Mouse (Mus musculus) forebrain, embryonic 10.5 days (tissue): ENCODE measurements around the gene Hoxb1. TPM values are rescaled to one million over a fixed set of nuclear protein-coding genes. Genes with fewer than 3 reads are reported as not detected.

ENCODE experiments used
- DNase-seq: peaks from one replicate; pipeline ENCODE4 v3.0.0-alpha.2; 2017; ENCODE audit warnings: low spot score; ENCODE audit errors: extremely low spot score
- H3K27ac ChIP-seq: fragments of 300-500 bp; sonication (generic); 2 replicates; pipeline ENCODE4 v1.5.1; 2016; ENCODE audit warnings: mild to moderate bottlenecking
- H3K27me3 ChIP-seq: fragments of 300-500 bp; sonication (generic); 2 replicates; pipeline ENCODE4 v1.6.1; 2016; ENCODE audit warnings: mild to moderate bottlenecking; ENCODE audit not compliant: poor library complexity, severe bottlenecking
- H3K36me3 ChIP-seq: fragments of 300-500 bp; sonication (generic); replicated peaks from 2 replicates; pipeline ENCODE4 v1.6.1; 2016; ENCODE audit warnings: mild to moderate bottlenecking, moderate library complexity
- H3K4me1 ChIP-seq: fragments of 300-500 bp; sonication (generic); 2 replicates; pipeline ENCODE4 v1.6.1; 2016
- H3K4me3 ChIP-seq: fragments of 300-500 bp; sonication (generic); 2 replicates; pipeline ENCODE4 v1.5.1; 2016; ENCODE audit warnings: mild to moderate bottlenecking, moderate library complexity
- H3K9me3 ChIP-seq: fragments of 300-500 bp; sonication (generic); 2 replicates; pipeline ENCODE4 v1.6.1; 2016; ENCODE audit warnings: mild to moderate bottlenecking, moderate library complexity
- WGBS: fragments of 180-500 bp; shearing (Covaris S2); methylation state at CpG from one replicate; pipeline ENCODE4 v1.1.7; 2016; 5-methylcytosine and 5-hydroxymethylcytosine counted together
- polyA plus RNA-seq: library from polyadenylated mRNA; unstranded; fragments of >200 nt; fragmentation: Nextera tagmentation; extraction: Ambion mirVana; gene quantifications from 2 replicates; pipeline ENCODE4 v1.2.1, GENCODE M21; 2016

Gene Hoxb1
- polyA plus RNA-seq, 1 experiment from 2014 or later = not detected

GRCm38 (mm10) chr11:96347717-96348116, 17.8 kb upstream of the Hoxb1 start:
- Histone ChIP-seq H3K36me3 (no peaks in the 10 kb centered on the region), H3K4me1 (peaks cover 21% of the 10 kb centered on the region), H3K27me3 (peaks cover 100% of the 10 kb centered on the region), H3K27ac (no peak overlapping the region), H3K9me3 (no peaks in the 10 kb centered on the region), H3K4me3 (no peak overlapping the region)
- no peak for DNase-seq
- WGBS = 3% methylated on average over 4 of the region's 4 CpGs

- DNase-seq = no peak
- no peak overlapping the region for H3K4me3 ChIP-seq
- H3K27ac ChIP-seq = no peak overlapping the region
- 2% methylated on average over 21 of the region's 21 CpGs for WGBS
- H3K27me3 ChIP-seq = peaks cover 100% of the 10 kb centered on the region
- no peaks in the 10 kb centered on the region for H3K9me3 ChIP-seq
- no peaks in the 10 kb centered on the region for H3K36me3 ChIP-seq
- peaks cover 27% of the 10 kb centered on the region for H3K4me1 ChIP-seq
Observed at GRCm38 (mm10) chr11:96348141-96348928, 17.2 kb upstream of the Hoxb1 start.

- Histone ChIP-seq H3K9me3 (no peaks in the 10 kb centered on the region), H3K36me3 (no peaks in the 10 kb centered on the region), H3K4me1 (peaks cover 27% of the 10 kb centered on the region), H3K4me3 (no peak overlapping the region), H3K27ac (no peak overlapping the region), H3K27me3 (peaks cover 100% of the 10 kb centered on the region)
- 6% methylated on average over 3 of the region's 3 CpGs for WGBS
- DNase-seq = no peak
Observed at GRCm38 (mm10) chr11:96348988-96349387, 16.6 kb upstream of the Hoxb1 start.

GRCm38 (mm10) chr11:96349491-96350340, 15.8 kb upstream of the Hoxb1 start:
- H3K36me3 ChIP-seq = no peaks in the 10 kb centered on the region
- under 1% methylated on average over 14 of the region's 14 CpGs for WGBS
- peak; percentile 26 for DNase-seq
- no peak overlapping the region for H3K27ac ChIP-seq
- H3K4me3 ChIP-seq = no peak overlapping the region
- peaks cover 100% of the 10 kb centered on the region for H3K27me3 ChIP-seq
- H3K9me3 ChIP-seq = no peaks in the 10 kb centered on the region
- peaks cover 30% of the 10 kb centered on the region for H3K4me1 ChIP-seq

- Histone ChIP-seq H3K36me3 (no peaks in the 10 kb centered on the region), H3K9me3 (no peaks in the 10 kb centered on the region), H3K4me1 (peaks cover 31% of the 10 kb centered on the region), H3K27ac (no peak within 1 kb of the TSS), H3K4me3 (no peak within 1 kb of the TSS), H3K27me3 (peaks cover 100% of the 10 kb centered on the region)
- no peak for DNase-seq
- WGBS = 0% methylated on average over 2 of the region's 2 CpGs
Observed at GRCm38 (mm10) chr11:96350341-96350624, 15.3 kb upstream of the Hoxb1 start, which contains the start of gene Hoxb2. TSS of gene Hoxb2 (plus strand) at chr11:96350525.

- no peak overlapping the region for H3K27ac ChIP-seq
- no peak overlapping the region for H3K4me3 ChIP-seq
- 5% methylated on average over 2 of the region's 2 CpGs for WGBS
Observed at GRCm38 (mm10) chr11:96350791-96351190, 14.8 kb upstream of the Hoxb1 start.

GRCm38 (mm10) chr11:96351312-96351711, 14.2 kb upstream of the Hoxb1 start:
- Histone ChIP-seq H3K4me1 (peaks cover 22% of the 10 kb centered on the region), H3K36me3 (no peaks in the 10 kb centered on the region), H3K9me3 (no peaks in the 10 kb centered on the region), H3K27me3 (peaks cover 100% of the 10 kb centered on the region), H3K27ac (no peak overlapping the region), H3K4me3 (no peak overlapping the region)
- peak; percentile 30 for DNase-seq
- WGBS = 3% methylated on average over 11 of the region's 11 CpGs

More at GRCm38 (mm10) chr11:96350791-96351190, 14.8 kb upstream of the Hoxb1 start:
- Histone ChIP-seq H3K36me3 (no peaks in the 10 kb centered on the region), H3K27me3 (peaks cover 100% of the 10 kb centered on the region), H3K4me1 (peaks cover 26% of the 10 kb centered on the region), H3K9me3 (no peaks in the 10 kb centered on the region)
- DNase-seq = peak; percentile 27

GRCm38 (mm10) chr11:96351831-96352230, 13.7 kb upstream of the Hoxb1 start:
- Histone ChIP-seq H3K27me3 (peaks cover 100% of the 10 kb centered on the region), H3K36me3 (no peaks in the 10 kb centered on the region), H3K4me1 (peaks cover 22% of the 10 kb centered on the region), H3K27ac (no peak overlapping the region), H3K9me3 (no peaks in the 10 kb centered on the region), H3K4me3 (no peak overlapping the region)
- DNase-seq = peak; percentile 33
- WGBS = 1% methylated on average over 22 of the region's 22 CpGs

GRCm38 (mm10) chr11:96352691-96353521, 12.6 kb upstream of the Hoxb1 start:
- Histone ChIP-seq H3K27me3 (peaks cover 100% of the 10 kb centered on the region), H3K4me1 (peaks cover 22% of the 10 kb centered on the region), H3K9me3 (no peaks in the 10 kb centered on the region), H3K36me3 (no peaks in the 10 kb centered on the region), H3K27ac (no peak overlapping the region; the same call in 1 of the 2 replicates), H3K4me3 (peak overlapping the region; percentile 31)
- under 1% methylated on average over 75 of the region's 75 CpGs for WGBS
- peak; percentile 72 for DNase-seq

GRCm38 (mm10) chr11:96353522-96353841, 12.1 kb upstream of the Hoxb1 start:
- H3K27me3 ChIP-seq = peaks cover 100% of the 10 kb centered on the region
- under 1% methylated on average over 14 of the region's 14 CpGs for WGBS
- H3K4me3 ChIP-seq = peak overlapping the region; percentile 31; the same call in 1 of the 2 replicates
- H3K27ac ChIP-seq = no peak overlapping the region
- no peak for DNase-seq
- no peaks in the 10 kb centered on the region for H3K36me3 ChIP-seq
- H3K4me1 ChIP-seq = peaks cover 22% of the 10 kb centered on the region
- H3K9me3 ChIP-seq = no peaks in the 10 kb centered on the region

- Histone ChIP-seq H3K36me3 (no peaks in the 10 kb centered on the region), H3K4me3 (peak overlapping the region; percentile 44), H3K4me1 (peaks cover 22% of the 10 kb centered on the region), H3K9me3 (no peaks in the 10 kb centered on the region), H3K27me3 (peaks cover 99% of the 10 kb centered on the region), H3K27ac (peak overlapping the region; percentile 56; the same call in 1 of the 2 replicates)
- no peak for DNase-seq
- 3% methylated on average over 8 of the region's 8 CpGs for WGBS
Observed at GRCm38 (mm10) chr11:96353939-96354338, 11.6 kb upstream of the Hoxb1 start.

- H3K27me3 ChIP-seq = peaks cover 99% of the 10 kb centered on the region
- H3K4me1 ChIP-seq = peaks cover 22% of the 10 kb centered on the region
- H3K36me3 ChIP-seq = no peaks in the 10 kb centered on the region
- peak; percentile 77 for DNase-seq
- WGBS = under 1% methylated on average over 25 of the region's 25 CpGs
- peak overlapping the region; percentile 44 for H3K4me3 ChIP-seq
- H3K27ac ChIP-seq = peak overlapping the region; percentile 56; the same call in 1 of the 2 replicates
- H3K9me3 ChIP-seq = no peaks in the 10 kb centered on the region
Observed at GRCm38 (mm10) chr11:96354376-96354775, 11.2 kb upstream of the Hoxb1 start.
